Mouse (Mus musculus): Measurements from ENCODE around the gene Mepce. TPM values are rescaled to one million over a fixed set of nuclear protein-coding genes. Genes with fewer than 3 reads are reported as not detected.

The Mepce gene
- polyA plus RNA-seq, 1 experiment from 2014 or later, result 9.2 TPM

DNA sequence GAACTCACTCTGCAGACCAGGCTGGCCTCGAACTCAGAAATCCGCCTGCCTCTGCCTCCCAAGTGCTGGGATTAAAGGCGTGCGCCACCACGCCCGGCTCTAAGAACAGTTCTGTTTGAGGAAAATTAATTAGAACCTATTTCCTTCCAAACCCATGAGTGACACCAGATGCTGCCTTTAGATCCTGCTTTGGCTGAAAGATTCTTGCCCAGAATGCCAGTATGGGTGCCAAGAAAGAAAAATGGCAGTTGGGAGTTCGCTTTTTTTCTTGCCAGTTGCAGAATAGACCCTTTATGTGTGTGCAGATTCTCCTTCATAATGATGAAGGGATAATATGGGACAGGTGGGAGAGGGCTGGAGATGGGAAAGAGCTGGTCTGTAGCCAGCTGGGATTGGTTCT lies 43.3 kb downstream of the Mepce start:
- Histone ChIP-seq H3K27ac (ENCODE audit: low read depth, low read length) (no peak overlapping the region), H3K9ac (ENCODE audit: low read depth, low read length) (no peak overlapping the region), H3K4me3 (ENCODE audit: low read depth, low read length) (no peak overlapping the region), H3K4me1 (ENCODE audit: control insufficient read depth, insufficient read depth, low read length) (peaks cover 25% of the 10 kb centered on the region), H3K4me2 (no peak overlapping the region), H3K27me3 (ENCODE audit: control insufficient read depth, insufficient read depth, low read length) (no peaks in the 10 kb centered on the region), H3K36me3 (ENCODE audit: control insufficient read depth, insufficient read depth, low read length) (no peaks in the 10 kb centered on the region), H3K9me3 (replicated peaks; ENCODE audit: control insufficient read depth, low read length) (no peaks in the 10 kb centered on the region)
- 90% methylated on average over 7 of the region's 7 CpGs for WGBS (ENCODE audit: insufficient replicate concordance)
- ATAC-seq (replicated peaks; ENCODE audit: insufficient number of reproducible peaks, low FRiP score, low TSS enrichment), result no peak

DNA sequence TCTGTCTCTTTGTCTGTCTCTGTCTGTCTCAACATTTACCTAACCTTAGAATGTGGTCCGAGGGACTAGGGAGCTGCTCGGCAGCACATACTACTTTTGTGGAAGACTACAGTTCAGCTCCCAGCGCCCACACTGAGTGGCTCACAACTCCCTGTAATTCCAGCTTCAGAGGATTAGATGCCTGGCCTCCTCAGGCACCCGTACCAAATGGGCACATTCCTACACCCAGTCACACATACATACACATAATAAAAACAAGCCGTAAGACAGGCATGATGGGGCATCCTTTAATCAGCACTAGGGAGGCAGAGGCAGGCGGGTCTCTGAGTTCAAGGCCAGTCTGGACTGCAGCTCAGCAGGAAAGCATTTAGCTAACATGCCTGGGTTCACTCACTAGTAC lies 44.6 kb downstream of the Mepce start:
- Histone ChIP-seq H3K27ac (ENCODE audit: low read depth, low read length) (no peak overlapping the region), H3K4me3 (ENCODE audit: low read depth, low read length) (no peak overlapping the region), H3K9ac (ENCODE audit: low read depth, low read length) (no peak overlapping the region), H3K4me1 (ENCODE audit: control insufficient read depth, insufficient read depth, low read length) (peaks cover 17% of the 10 kb centered on the region), H3K9me3 (replicated peaks; ENCODE audit: control insufficient read depth, low read length) (no peaks in the 10 kb centered on the region), H3K27me3 (ENCODE audit: control insufficient read depth, insufficient read depth, low read length) (no peaks in the 10 kb centered on the region), H3K4me2 (no peak overlapping the region), H3K36me3 (ENCODE audit: control insufficient read depth, insufficient read depth, low read length) (no peaks in the 10 kb centered on the region)
- ATAC-seq (replicated peaks; ENCODE audit: insufficient number of reproducible peaks, low FRiP score, low TSS enrichment), result no peak
- 92% methylated on average over 6 of the region's 6 CpGs for WGBS (ENCODE audit: insufficient replicate concordance)

DNA sequence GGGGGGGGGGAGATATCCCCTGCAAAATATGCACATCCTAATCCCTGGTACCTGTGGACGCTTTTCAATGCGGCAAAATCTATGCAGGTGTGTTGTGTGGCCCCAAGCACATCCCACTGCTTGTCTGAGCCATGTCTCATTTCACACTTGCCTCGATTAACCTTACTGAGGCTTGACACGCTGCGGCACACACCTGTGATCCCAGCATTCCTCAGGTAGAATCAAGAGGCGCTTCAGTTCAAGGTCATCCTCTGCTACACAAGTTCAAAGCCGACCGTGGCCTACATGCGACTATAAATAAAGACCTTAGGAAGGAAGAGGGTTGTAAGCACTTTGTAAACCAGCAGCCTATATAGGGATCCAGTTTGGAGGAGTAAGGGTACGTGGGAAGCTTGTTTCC lies 45.4 kb downstream of the Mepce start:
- Histone ChIP-seq H3K27me3 (ENCODE audit: control insufficient read depth, insufficient read depth, low read length) (no peaks in the 10 kb centered on the region), H3K27ac (ENCODE audit: low read depth, low read length) (no peak overlapping the region), H3K9me3 (replicated peaks; ENCODE audit: control insufficient read depth, low read length) (no peaks in the 10 kb centered on the region), H3K4me2 (peak overlapping the region; percentile 95), H3K4me1 (ENCODE audit: control insufficient read depth, insufficient read depth, low read length) (peaks cover 17% of the 10 kb centered on the region), H3K9ac (ENCODE audit: low read depth, low read length) (peak overlapping the region; percentile 77; the same call in 1 of the 2 replicates), H3K36me3 (ENCODE audit: control insufficient read depth, insufficient read depth, low read length) (no peaks in the 10 kb centered on the region), H3K4me3 (ENCODE audit: low read depth, low read length) (peak overlapping the region; percentile 69)
- ATAC-seq (replicated peaks; ENCODE audit: insufficient number of reproducible peaks, low FRiP score, low TSS enrichment), result no peak
- 61% methylated on average over 10 of the region's 10 CpGs for WGBS (ENCODE audit: insufficient replicate concordance)

DNA sequence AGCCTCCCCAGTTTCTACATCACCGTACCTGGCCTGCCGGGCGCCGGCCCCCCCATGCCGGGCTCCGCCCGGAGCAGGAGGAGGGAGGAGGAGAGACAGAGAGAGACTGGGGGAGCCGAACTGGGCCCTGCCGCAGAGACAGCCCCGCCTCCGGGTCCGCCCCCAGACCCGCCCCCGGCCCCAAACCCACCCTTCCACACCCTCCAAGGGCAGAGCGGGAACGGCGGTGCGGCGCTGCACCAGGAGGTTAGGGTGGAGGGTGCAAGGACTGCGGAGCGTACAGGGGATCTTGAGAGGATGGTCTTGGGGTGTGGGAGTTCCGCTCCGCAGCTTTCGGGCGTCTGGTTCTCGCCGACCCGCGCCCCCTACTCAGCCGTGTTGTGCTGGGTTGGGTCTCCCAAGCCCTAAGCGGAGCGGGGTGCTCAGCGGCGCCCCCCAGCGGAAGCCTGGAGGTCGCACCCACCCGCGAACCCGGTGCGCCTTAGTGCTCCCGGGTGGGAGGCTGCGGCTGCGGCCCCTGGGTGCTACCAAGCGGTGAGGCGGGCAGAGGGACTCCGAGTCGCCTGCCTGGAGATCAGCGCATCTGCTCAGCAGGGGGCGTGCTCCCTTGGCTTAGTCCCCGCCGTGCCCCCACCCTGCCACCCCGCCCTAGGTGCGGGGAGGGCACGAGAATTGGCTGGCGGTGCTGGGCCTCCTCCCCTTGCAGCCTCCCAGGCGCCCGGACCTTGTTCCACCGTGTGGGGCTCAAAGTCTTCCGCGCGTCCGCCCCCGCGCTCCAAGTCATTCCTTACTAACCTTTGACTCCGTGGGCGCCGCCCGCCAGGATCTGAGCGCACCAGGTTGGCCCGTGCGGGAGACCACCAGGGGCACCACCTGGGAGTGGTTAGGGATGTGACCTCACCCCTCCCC lies 46.2 kb downstream of the Mepce start, which contains the start of gene Nyap1:
TSS of gene Nyap1 (minus strand) at position 585 of the 909 bp plus-strand sequence.
- peak within 1 kb of the TSS; percentile 69 for H3K4me3 ChIP-seq (ENCODE audit: low read depth, low read length)
- WGBS (ENCODE audit: insufficient replicate concordance), result under 1% methylated on average over 65 of the region's 71 CpGs
- H3K4me2 ChIP-seq, result peak within 1 kb of the TSS; percentile 95
- peaks cover 17% of the 10 kb centered on the region for H3K4me1 ChIP-seq (ENCODE audit: control insufficient read depth, insufficient read depth, low read length)
- peak within 1 kb of the TSS; percentile 66 for H3K27ac ChIP-seq (ENCODE audit: low read depth, low read length)
- no peaks in the 10 kb centered on the region for H3K9me3 ChIP-seq (replicated peaks; ENCODE audit: control insufficient read depth, low read length)
- peak; percentile 74 for ATAC-seq (replicated peaks; ENCODE audit: insufficient number of reproducible peaks, low FRiP score, low TSS enrichment)
- H3K9ac ChIP-seq (ENCODE audit: low read depth, low read length), result peak within 1 kb of the TSS; percentile 77
- no peaks in the 10 kb centered on the region for H3K36me3 ChIP-seq (ENCODE audit: control insufficient read depth, insufficient read depth, low read length)
- no peaks in the 10 kb centered on the region for H3K27me3 ChIP-seq (ENCODE audit: control insufficient read depth, insufficient read depth, low read length)

- ATAC-seq (replicated peaks; ENCODE audit: insufficient number of reproducible peaks, low FRiP score, low TSS enrichment), result no peak
- peak overlapping the region; percentile 69 for H3K4me3 ChIP-seq (ENCODE audit: low read depth, low read length)
- peak overlapping the region; percentile 77 for H3K9ac ChIP-seq (ENCODE audit: low read depth, low read length)
- no peaks in the 10 kb centered on the region for H3K36me3 ChIP-seq (ENCODE audit: control insufficient read depth, insufficient read depth, low read length)
- peak overlapping the region; percentile 95 for H3K4me2 ChIP-seq
- H3K9me3 ChIP-seq (replicated peaks; ENCODE audit: control insufficient read depth, low read length), result no peaks in the 10 kb centered on the region
- no peak overlapping the region for H3K27ac ChIP-seq (ENCODE audit: low read depth, low read length)
- no peaks in the 10 kb centered on the region for H3K27me3 ChIP-seq (ENCODE audit: control insufficient read depth, insufficient read depth, low read length)
- H3K4me1 ChIP-seq (ENCODE audit: control insufficient read depth, insufficient read depth, low read length), result peaks cover 17% of the 10 kb centered on the region
- 10% methylated on average over 11 of the region's 11 CpGs for WGBS (ENCODE audit: insufficient replicate concordance)
These were observed 46.9 kb downstream of the Mepce start for GRCm38 (mm10) chr5:137740506-137740905.

GRCm38 (mm10) chr5:137739471-137739870 lies 48.0 kb downstream of the Mepce start:
- Histone ChIP-seq H3K4me3 (ENCODE audit: low read depth, low read length) (no peak overlapping the region), H3K27me3 (ENCODE audit: control insufficient read depth, insufficient read depth, low read length) (no peaks in the 10 kb centered on the region), H3K27ac (ENCODE audit: low read depth, low read length) (no peak overlapping the region), H3K9me3 (replicated peaks; ENCODE audit: control insufficient read depth, low read length) (no peaks in the 10 kb centered on the region), H3K9ac (ENCODE audit: low read depth, low read length) (no peak overlapping the region), H3K36me3 (ENCODE audit: control insufficient read depth, insufficient read depth, low read length) (no peaks in the 10 kb centered on the region), H3K4me2 (no peak overlapping the region), H3K4me1 (ENCODE audit: control insufficient read depth, insufficient read depth, low read length) (peaks cover 14% of the 10 kb centered on the region)
- no peak for ATAC-seq (replicated peaks; ENCODE audit: insufficient number of reproducible peaks, low FRiP score, low TSS enrichment)
- WGBS (ENCODE audit: insufficient replicate concordance), result 63% methylated on average over 9 of the region's 9 CpGs

DNA sequence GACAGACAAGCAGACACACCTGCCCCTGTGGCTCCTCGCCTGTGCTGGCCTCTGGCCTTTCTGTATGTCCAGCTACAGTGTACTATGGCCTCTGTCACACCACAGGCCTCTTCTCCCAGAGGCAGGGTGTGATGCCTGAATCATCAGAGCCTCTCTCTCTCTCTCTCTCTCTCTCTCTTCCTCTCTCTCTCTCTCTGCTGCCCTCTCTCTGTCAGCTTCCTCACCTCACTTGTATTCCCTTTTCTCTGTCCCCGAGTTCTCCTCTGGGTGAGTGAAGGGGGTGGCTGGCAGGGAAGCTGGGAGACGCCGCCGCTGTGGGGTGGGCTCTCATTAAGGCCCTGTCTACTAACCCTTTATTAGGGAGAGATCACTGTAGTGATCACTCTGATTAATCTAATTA lies 48.9 kb downstream of the Mepce start:
- Histone ChIP-seq H3K36me3 (ENCODE audit: control insufficient read depth, insufficient read depth, low read length) (no peaks in the 10 kb centered on the region), H3K27me3 (ENCODE audit: control insufficient read depth, insufficient read depth, low read length) (no peaks in the 10 kb centered on the region), H3K4me1 (ENCODE audit: control insufficient read depth, insufficient read depth, low read length) (peaks cover 14% of the 10 kb centered on the region), H3K9me3 (replicated peaks; ENCODE audit: control insufficient read depth, low read length) (no peaks in the 10 kb centered on the region), H3K4me2 (no peak overlapping the region; the same call in 1 of the 2 replicates), H3K27ac (ENCODE audit: low read depth, low read length) (no peak overlapping the region), H3K9ac (ENCODE audit: low read depth, low read length) (0 out of 2 replicates have a peak overlapping the region, but pooled peaks have one; percentile 5), H3K4me3 (ENCODE audit: low read depth, low read length) (no peak overlapping the region)
- 49% methylated on average over 5 of the region's 5 CpGs for WGBS (ENCODE audit: insufficient replicate concordance)
- ATAC-seq (replicated peaks; ENCODE audit: insufficient number of reproducible peaks, low FRiP score, low TSS enrichment), result no peak

GRCm38 (mm10) chr5:137737400-137737940 lies 50.0 kb downstream of the Mepce start:
- no peak overlapping the region for H3K4me3 ChIP-seq (ENCODE audit: low read depth, low read length)
- no peaks in the 10 kb centered on the region for H3K36me3 ChIP-seq (ENCODE audit: control insufficient read depth, insufficient read depth, low read length)
- no peaks in the 10 kb centered on the region for H3K9me3 ChIP-seq (replicated peaks; ENCODE audit: control insufficient read depth, low read length)
- no peak overlapping the region for H3K9ac ChIP-seq (ENCODE audit: low read depth, low read length)
- ATAC-seq (replicated peaks; ENCODE audit: insufficient number of reproducible peaks, low FRiP score, low TSS enrichment), result no peak
- H3K27ac ChIP-seq (ENCODE audit: low read depth, low read length), result no peak overlapping the region
- peaks cover 14% of the 10 kb centered on the region for H3K4me1 ChIP-seq (ENCODE audit: control insufficient read depth, insufficient read depth, low read length)
- H3K4me2 ChIP-seq, result no peak overlapping the region
- 76% methylated on average over 6 of the region's 6 CpGs for WGBS (ENCODE audit: insufficient replicate concordance)
- H3K27me3 ChIP-seq (ENCODE audit: control insufficient read depth, insufficient read depth, low read length), result no peaks in the 10 kb centered on the region
